Mouse (Mus musculus) B cell, adult 2 months (primary cell): ENCODE measurements around the gene Med16.

Source experiments
- DNase-seq, 2 experiments: peaks; one replicate each; pipeline ENCODE4 v3.0.0; 2022

Gene Med16

DNA sequence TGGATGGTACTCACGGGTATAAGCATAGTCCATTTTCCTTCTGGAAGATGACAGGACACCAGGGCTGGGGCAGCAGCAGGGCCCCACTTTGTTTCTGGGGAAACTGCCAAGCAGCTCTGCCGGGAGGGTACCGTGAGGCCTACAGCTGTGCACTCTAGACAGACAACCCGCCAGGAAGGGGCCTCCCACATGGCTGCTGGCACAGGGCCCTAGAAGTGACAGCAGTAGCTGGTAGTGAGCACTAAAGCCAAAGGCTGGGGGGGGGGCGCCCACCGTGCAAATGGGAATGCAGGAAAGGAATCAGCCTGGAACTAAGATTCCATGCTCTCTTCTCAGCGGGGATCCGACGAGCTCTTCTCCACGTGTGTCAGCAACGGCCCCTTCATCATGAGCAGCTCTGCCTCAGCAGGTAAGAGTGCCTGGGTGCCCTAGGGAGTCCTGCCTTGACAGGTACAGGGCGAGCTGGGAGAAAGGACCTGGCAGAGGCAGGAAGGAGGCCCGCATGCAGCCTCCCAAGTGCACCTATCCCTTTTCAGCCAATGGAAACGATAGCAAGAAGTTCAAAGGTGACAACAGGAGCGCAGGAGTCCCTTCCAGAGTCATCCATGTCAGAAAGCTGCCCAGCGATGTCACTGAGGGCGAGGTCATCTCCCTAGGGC, 50.2 kb downstream of the Med16 start:
- no peak for DNase-seq

DNA sequence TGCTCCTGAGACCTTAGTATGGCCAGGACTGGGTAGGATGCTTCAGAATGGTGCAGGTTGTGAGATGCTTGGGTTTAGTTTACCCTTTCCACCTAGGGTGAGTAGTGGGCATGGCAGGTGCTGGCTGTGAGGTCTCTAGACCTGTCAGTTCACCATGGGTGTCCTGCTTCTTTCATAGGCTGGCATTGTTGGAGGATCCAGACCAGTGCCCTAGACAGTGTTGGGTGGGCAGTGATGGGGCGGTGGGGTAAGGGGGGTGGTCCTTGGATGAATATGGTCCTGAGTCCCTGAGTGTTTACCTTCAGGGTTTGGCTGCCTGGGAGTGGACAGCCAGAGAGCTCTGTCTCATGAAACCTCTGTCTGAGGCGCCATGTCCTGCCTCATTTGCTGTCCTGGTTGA, 50.8 kb downstream of the Med16 start:
- DNase-seq, result no peak

GRCm38 (mm10) chr10:79857452-79857811, 51.3 kb downstream of the Med16 start:
- peak; percentile 53 to 61 for DNase-seq

DNA sequence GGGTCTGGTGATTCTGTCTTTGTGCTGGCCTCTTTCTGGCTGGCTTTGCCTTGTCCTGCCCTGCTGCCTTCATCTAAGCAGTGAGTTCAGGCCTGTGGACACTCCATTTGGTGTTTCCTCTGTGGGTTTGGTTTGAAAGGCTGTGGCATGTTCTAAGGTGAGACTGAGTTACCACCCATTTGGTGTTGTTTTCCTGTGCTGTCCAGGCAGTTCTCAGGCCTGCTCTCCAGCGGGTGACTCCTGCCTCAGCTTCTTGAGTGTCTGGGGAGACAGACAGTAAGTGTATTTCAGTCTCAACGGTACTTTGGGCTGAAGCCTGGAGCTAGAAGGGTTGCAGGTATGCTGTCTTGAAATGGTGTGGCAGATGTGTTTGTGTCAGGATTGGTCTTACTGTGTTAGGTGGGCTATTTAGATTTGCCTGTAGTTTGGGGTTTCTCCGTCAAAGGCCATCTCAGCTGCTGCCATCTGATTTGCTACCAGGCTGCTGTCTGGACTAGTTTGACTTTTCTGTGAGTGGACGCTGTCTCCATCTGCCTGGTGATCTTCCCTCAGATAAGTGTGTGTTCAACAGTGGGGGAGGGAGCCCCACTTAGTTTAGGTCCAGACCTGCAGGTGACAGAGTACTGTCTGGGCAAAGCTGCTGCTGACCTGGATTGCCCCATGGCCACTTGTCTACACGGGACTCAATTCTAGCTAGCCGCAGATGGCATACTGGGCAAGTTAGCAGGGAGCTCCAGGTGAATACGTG, 51.8 kb downstream of the Med16 start:
- no peak for DNase-seq

DNA sequence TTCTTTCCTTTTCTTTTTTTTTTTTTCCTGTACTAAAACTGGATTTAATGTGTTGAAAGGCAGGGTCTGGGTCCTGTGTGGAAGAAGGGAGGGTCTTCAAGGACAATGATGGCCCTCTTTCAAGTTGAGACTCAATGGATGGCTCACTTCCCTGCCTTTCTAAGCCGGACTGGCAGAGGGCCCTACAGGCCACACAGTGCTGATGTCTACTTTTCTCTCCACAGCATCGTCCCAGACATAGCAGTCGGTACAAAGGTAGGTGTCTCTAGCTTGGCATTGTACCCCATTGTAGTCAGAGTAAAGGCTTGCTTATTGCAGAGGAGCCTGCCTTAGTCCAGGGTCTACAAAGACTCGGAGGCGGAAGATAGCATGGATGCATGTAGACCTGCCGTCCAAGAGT, 52.4 kb downstream of the Med16 start:
- no peak for DNase-seq

DNA sequence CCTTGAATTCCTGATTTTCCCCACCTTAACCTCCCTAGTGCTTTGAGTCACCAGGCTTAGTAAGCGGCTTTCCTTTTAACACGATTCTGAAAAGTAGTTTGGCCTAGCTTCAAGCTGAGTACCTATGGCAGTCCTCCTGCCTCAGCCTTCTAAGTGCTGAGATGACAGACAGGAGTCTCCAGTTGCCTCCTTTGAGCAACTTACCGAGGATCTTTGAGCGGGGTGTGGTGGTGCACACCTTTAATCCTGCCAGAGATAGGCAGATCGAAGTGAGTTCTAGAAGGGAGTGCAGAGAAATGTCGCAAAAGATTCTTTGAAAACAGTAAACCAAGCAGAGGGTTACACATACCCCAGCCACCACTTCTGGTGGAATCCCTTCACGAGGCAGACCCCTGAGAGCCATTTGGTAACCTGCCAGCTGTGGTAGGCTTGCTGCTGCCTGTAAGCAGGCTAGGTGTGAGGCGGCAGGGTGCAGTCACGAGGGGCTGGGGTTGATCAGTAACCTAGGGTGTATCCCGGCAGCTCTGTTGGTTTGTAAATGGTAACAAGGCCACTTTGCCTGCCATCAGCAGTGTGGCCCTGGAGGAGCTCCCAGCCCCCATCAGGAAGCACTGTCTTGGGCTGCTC, 53.1 kb downstream of the Med16 start:
- peak; percentile 37 to 40 for DNase-seq

DNA sequence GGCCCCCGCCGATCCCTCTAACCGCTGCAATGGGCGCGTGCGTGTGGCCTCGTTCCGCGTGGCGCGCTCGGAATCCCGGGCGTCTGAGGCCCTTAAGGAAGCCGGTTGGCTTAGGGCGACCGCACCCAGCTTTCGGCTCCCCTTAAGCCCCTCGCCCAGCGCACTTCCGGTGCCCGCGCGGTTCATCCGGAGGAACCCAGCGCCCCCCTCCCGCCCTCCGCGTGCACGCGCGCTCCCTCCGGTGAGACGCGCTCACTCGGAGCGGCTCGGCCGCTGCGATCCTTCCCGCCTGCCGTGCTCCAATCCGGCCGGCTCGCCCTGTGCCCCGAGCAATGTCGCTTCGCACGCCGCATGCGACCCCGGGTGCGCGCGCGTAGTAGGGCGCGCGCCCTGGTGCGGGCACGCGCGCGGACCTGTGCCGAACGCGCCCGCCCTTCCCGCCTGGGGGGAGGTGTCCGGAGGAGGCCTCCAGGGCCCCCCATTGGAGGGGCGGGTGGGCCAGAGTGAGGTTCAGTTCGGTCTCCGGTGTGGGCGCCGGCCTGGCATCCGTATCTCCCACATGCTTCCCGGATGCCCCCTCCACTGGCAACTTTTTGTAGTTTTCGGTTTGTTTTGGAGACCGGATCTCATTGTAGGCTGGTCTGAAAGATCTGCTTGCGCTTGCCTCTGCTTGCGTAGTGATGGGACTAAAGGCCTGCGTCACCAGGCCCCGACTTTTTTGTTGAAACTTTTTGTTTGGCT, 53.8 kb downstream of the Med16 start:
- DNase-seq, result peak; percentile 77 to 81

DNA sequence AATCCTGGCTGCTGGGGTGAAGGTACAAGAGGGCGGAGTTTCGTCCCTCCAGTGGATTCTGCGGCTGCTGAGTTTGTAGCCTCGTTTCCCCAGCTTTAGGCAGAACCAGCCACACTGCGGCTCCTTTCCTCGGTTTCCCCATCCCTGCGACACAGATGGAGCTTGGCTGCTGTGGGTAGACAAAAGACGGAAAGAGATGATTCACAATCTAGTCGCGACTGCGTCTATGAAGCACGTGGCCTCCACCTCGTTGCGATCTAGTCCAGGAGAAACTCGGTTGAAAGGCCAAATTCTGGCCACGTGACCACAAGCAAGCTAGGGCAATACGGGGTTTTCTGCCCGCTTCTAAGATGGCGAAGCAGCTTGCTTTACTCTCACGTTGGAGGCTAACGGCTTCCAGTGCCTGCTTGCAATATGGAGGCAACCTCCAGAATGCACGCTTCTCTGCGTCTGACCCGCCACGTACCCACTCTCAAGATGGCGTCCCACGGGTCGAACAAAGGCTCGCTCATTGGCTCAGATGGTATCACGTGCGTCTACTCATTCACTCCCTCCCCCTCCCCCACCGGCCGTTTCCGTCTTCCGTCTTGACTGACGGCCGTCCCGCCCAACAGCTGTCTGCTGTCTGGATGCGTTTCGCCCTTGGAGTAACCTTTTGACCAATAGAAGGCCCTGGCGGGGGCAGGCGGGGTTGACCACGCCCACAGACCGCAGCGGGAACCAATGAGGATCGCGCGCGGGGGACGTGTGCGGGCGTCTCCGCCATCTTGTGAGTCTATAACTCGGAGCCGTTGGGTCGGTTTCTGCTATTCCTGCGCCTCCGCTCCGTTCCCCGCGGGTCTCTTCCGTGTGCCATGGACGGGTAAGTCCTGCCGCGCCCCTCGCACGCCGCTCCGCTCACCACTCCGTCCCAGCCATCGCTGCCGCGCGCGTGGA, 54.6 kb downstream of the Med16 start, which contains the start of gene Ptbp1:
Ptbp1 (plus strand) TSS at position 568 of the 936 bp plus-strand sequence.
- peak; percentile 98 for DNase-seq

GRCm38 (mm10) chr10:79853392-79853791, 55.3 kb downstream of the Med16 start:
- DNase-seq, result peak; percentile 49 to 54

GRCm38 (mm10) chr10:79852827-79853226, 55.9 kb downstream of the Med16 start:
- no peak for DNase-seq

GRCm38 (mm10) chr10:79852107-79852789, 56.5 kb downstream of the Med16 start:
- DNase-seq, result no peak

- no peak for DNase-seq
Observed at GRCm38 (mm10) chr10:79851653-79852052, 57.1 kb downstream of the Med16 start.

DNA sequence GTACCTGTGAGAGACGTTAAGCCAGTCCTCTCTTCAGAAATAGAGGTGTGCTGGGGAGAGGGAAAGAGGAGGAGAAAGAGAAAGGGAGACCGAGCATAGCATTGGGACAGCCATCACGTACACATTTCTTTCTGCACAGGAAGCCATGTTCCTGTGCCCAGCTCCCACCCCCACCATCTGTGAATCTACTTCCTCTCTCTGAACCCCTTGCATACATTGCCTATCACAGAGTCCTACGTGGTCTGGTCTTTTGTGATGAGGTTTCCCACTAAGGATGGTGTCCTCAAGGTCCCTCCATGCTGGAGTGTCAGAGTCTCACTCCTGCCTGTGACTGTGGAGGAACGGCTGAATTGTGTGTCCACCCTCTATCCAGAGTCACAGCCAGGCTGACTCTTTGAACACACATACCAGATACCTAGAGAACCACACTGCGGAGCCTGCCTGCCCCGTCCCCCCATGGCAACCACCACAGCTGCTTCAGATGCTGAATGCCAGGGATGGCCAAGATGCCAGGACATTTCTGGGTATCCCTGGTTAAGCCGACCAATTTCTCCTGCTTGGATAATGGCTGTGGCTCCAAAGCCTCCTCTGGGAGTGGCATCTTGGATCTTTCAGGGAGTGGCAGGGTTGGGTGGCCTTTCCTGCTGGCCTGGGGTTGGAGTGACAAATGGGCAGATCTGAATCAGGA, 58.6 kb downstream of the Med16 start:
- peak; percentile 41 to 47 for DNase-seq

DNA sequence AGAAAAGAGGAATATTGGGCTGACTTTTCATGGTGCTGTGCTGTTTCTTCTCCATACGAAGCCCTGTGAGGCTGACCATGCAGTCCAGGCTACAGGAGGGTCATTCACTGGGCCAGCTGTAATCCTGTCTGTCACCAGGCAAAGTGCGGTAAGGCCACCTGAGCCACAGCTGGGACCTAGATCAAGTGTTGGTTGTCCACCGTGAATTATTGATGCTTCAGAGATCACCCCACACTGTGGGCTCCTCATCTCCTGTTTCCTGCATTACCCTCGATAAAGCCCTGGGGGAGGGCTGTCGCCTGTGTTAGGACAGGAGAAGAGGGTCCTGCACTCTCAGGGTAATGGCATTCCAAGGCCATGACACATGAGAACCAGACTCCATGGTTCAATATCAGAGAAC, 62.2 kb downstream of the Med16 start:
- DNase-seq, result no peak
